Mouse (Mus musculus) neutrophil, adult 65 days (primary cell): Measurements from ENCODE around the gene Erh. TPM values are rescaled to one million over a fixed set of nuclear protein-coding genes. Genes with fewer than 3 reads are reported as not detected.

Experiments
- total RNA-seq: library from RNA; stranded (reverse); gene quantifications from 2 replicates; pipeline ENCODE4 v1.2.4, GENCODE M21; 2023

The Erh gene
- 33.9 and 38.5 TPM in 2 replicates for total RNA-seq

DNA sequence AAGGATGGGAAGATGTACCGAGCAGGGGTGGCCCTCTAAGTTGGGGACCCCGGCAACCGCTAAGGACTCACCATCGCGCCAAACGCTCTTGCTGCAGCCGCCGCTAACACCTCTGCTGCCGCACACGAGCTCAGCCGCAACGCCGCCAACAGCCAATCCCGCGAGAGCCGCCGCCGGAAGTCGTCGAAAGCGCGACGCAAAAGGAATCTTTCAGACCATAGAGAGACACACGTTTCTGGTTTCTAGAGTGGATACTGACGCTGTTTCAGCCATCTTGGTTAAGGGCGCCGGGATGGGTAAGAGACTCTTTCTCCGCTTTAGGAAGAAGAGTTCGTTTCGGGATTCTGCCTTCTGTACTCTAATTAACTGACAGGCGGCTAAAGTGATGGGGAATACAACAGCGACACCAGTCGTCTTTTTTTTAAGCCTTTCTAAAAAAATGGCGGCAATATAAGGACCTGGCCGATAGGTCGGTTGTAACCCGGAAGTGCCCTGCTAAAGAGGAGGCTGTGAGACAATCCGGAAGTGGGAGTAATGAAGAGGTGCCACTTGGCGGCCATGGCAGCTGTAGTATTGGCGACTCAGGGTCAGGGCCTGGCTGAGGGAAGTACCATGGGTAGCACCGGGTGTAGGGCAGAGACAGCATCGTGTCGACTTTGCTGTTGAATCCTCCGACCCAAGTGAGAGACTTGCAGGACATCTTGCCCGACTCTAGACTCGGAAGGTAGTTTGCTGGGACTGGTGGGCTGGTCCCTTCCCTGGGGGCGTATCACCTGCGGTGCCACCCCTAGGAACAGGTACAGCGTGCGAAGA is at the start of gene Erh, which contains the start of gene Slc39a9:
Gene Erh, minus strand, starts transcription at position 649 of the 813 bp plus-strand sequence.
Gene Slc39a9, plus strand, starts transcription at position 191 of the 813 bp plus-strand sequence.

DNA sequence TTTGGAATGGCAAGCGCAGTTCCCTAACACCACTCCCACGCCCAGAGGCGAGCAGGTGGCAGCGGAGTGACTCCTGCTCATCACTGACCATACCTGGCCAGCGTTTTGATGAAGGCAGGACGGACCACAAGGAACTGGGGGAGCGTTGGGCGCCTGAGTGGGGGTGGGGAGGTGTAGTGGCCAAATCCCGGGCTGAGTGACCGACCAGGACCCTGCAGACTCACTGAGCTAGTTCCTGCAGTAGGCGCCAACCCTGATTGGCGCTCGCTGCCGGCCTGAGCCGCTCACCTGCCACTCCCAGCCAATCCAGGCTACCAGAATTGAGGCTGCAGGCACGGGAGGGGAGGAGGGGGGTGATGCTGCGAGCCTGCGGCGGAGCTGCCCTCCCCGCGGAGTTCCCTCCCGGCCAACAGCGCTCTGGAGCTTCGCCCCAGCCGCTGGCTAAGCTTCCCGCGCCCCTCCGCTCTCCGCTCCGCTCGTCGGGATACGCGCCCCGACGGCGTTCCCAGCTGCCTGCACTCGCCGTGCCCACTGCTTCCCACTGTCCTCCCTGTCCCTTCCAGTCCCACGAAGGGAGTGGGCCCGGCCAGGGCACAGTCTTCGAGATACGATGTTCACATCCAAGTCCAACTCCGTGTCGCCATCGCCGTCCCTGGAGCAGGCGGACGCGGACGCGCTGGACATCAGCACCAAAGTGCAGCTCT is 48.3 kb upstream of the Erh start, which contains the start of gene Plekhd1:
Gene Plekhd1, plus strand, starts transcription at position 323 of the 704 bp plus-strand sequence.

Other genes with a start within 250 kb of the Erh start
- 28.4 and 29.1 TPM in 2 replicates for gene Dcaf5, start 207.7 kb downstream of the Erh start, total RNA-seq
- gene Exd2, start 181.2 kb downstream of the Erh start, total RNA-seq: 6.5 and 8.3 TPM in 2 replicates
- gene Galnt16, start 126.1 kb downstream of the Erh start, total RNA-seq: not detected in 2 replicates
- 19.2 and 25.7 TPM in 2 replicates for gene Slc39a9, start 458 bp downstream of the Erh start, total RNA-seq
- not detected in 2 replicates for gene Plekhd1, start 48.2 kb upstream of the Erh start, total RNA-seq
- gene Ccdc177, start 116.3 kb upstream of the Erh start, total RNA-seq: not detected in 2 replicates
- 104 and 127 TPM in 2 replicates for gene Susd6, start 146.2 kb upstream of the Erh start, total RNA-seq